Mouse (Mus musculus) midbrain, embryonic 11.5 days (tissue): Measurements from ENCODE around the gene Tnik. TPM values are rescaled to one million over a fixed set of nuclear protein-coding genes. Genes with fewer than 3 reads are reported as not detected.

Experiments
- ATAC-seq: fragments of 200-750 bp; cut with Nextera tagmentation; 2 replicates; pipeline ENCODE4 v1.8.0; 2017; ENCODE audit warnings: moderate TSS enrichment, moderate library complexity; ENCODE audit not compliant: low FRiP score
- DNase-seq: peaks from one replicate; pipeline ENCODE4 v3.0.0; 2015; ENCODE audit warnings: low spot score; ENCODE audit errors: missing footprints
- H3K27ac ChIP-seq: fragments of 300-500 bp; sonication (generic); 2 replicates; pipeline ENCODE4 v1.5.1; 2014; ENCODE audit warnings: low read depth, low read length
- H3K27me3 ChIP-seq: fragments of 300-500 bp; sonication (generic); 2 replicates; pipeline ENCODE4 v1.6.1; 2014; ENCODE audit warnings: mild to moderate bottlenecking, low read length, moderate library complexity, mixed read lengths; ENCODE audit not compliant: control insufficient read depth, insufficient read depth
- H3K36me3 ChIP-seq: fragments of 300-500 bp; sonication (generic); 2 replicates; pipeline ENCODE4 v1.6.1; 2014; ENCODE audit warnings: mild to moderate bottlenecking, low read length, moderate library complexity, mixed read lengths; ENCODE audit not compliant: control insufficient read depth, insufficient read depth
- H3K4me1 ChIP-seq: fragments of 300-500 bp; sonication (generic); 2 replicates; pipeline ENCODE4 v1.6.1; 2014; ENCODE audit warnings: low read length; ENCODE audit not compliant: control insufficient read depth, insufficient read depth
- H3K4me2 ChIP-seq: fragments of 300-500 bp; sonication (generic); 2 replicates; pipeline ENCODE4 v1.6.1; 2014; ENCODE audit warnings: mild to moderate bottlenecking, moderate library complexity
- H3K4me3 ChIP-seq: fragments of 300-500 bp; sonication (generic); 2 replicates; pipeline ENCODE4 v1.5.1; 2014; ENCODE audit warnings: low read depth, low read length
- H3K9ac ChIP-seq: fragments of 300-500 bp; sonication (generic); 2 replicates; pipeline ENCODE4 v1.6.1; 2014; ENCODE audit warnings: low read length
- H3K9me3 ChIP-seq: fragments of 300-500 bp; sonication (generic); 2 replicates; pipeline ENCODE4 v1.6.1; 2016; ENCODE audit warnings: low read length; ENCODE audit not compliant: control insufficient read depth
- WGBS: fragments of 180-500 bp; shearing (Covaris S2); extraction: QIAGEN DNeasy Blood & Tissue Kit; methylation state at CpG from one replicate; pipeline ENCODE4 v1.1.7; 2014; 5-methylcytosine and 5-hydroxymethylcytosine counted together
- polyA plus RNA-seq: library from polyadenylated mRNA; unstranded; fragments of >200 nt; fragmentation: Nextera tagmentation; extraction: Ambion mirVana; gene quantifications from 2 replicates; pipeline ENCODE4 v1.2.1, GENCODE M21; 2014

Tnik gene
- polyA plus RNA-seq, 1 experiment from 2014 or later: 21.2 TPM

DNA sequence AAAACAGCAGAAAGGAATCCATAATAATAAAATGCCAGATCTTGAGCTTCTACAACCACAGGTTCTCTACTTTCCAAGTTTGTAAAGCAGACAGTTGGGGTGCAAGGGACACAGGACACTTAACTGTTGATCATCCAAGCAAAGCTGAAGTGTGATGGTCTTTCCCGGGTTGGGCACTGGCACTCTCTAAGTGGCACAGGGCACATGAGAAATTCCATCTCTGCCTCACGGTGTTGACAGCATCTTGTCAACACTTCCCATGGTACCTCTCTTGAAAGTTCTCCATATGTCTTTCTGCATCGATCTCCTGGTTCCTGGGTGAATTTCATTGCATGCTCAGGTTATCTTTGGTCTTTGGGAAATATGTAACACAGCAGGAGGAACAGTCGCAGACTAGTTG is 373.8 kb downstream of the Tnik start:
- no peaks in the 10 kb centered on the region for H3K36me3 ChIP-seq
- no peak overlapping the region for H3K4me2 ChIP-seq
- no peak overlapping the region for H3K4me3 ChIP-seq
- H3K27ac ChIP-seq: no peak overlapping the region
- H3K4me1 ChIP-seq: no peaks in the 10 kb centered on the region
- DNase-seq (peak; percentile 4), ATAC-seq (no peak)
- no peaks in the 10 kb centered on the region for H3K9me3 ChIP-seq
- H3K9ac ChIP-seq: no peak overlapping the region
- WGBS: 92% methylated on average over 4 of the region's 4 CpGs
- H3K27me3 ChIP-seq: no peaks in the 10 kb centered on the region

DNA sequence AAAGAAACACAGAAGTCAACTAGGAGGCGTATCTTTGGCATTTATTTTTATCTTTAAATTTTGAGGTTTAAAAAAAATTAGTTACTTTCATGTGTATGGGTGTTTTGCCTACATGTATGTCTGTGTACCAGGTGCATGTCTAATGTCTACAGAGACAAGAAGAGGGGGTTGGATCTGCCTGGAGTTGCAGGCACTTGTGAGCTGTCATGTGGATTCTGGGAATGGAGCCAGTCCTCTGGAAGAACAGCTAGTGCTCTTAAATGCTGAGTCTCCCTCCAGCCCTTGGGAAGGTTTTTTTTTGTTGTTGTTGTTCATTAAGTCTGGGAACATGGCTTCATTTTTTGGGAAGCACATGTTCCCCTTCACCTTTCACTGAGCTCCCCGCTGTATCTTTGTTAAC is 375.9 kb downstream of the Tnik start:
- no peaks in the 10 kb centered on the region for H3K9me3 ChIP-seq
- ATAC-seq (no peak), DNase-seq (peak; percentile 31)
- H3K4me3 ChIP-seq: no peak overlapping the region
- no peaks in the 10 kb centered on the region for H3K27me3 ChIP-seq
- H3K4me2 ChIP-seq: no peak overlapping the region
- H3K4me1 ChIP-seq: no peaks in the 10 kb centered on the region
- WGBS: 94% methylated on average over 2 of the region's 2 CpGs
- no peak overlapping the region for H3K27ac ChIP-seq
- no peak overlapping the region for H3K9ac ChIP-seq
- no peaks in the 10 kb centered on the region for H3K36me3 ChIP-seq

DNA sequence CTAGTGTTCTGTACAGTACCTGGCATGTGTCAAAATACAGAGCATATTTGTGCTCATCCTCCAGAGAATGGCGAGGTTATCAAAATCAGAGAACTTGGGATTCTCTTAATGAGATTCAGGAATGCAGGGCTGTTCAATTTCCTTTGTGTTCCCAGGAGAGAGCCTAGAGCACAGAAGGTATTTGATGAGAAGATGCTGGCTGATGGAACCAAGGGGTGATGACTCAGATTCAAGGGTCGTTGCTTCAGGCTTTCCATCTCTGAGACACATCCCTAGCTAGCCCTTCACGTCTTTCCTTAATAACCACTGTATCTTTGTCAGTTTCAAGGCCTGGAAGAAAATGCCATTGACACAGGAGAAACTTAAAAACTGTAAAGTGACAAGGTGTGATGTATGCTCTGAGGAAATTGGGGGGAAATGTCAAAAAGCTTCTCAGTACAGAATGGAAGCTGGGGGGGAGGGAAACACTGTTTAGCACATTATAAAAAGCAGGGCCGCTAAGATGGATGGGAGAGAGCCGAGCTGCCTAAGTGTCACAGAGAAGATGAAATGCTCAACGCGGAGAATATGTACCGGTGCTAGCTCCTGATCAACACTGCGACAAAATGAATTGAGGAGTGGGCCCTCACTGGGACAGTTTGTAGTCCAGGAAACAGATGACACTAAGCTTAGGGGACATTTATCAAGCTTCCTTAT is 380.4 kb downstream of the Tnik start:
- no peaks in the 10 kb centered on the region for H3K36me3 ChIP-seq
- H3K4me1 ChIP-seq: no peaks in the 10 kb centered on the region
- no peak overlapping the region for H3K9ac ChIP-seq
- 86% methylated on average over 9 of the region's 9 CpGs for WGBS
- H3K9me3 ChIP-seq: no peaks in the 10 kb centered on the region
- no peak overlapping the region for H3K4me3 ChIP-seq
- no peak for ATAC-seq
- no peaks in the 10 kb centered on the region for H3K27me3 ChIP-seq
- no peak for DNase-seq
- H3K4me2 ChIP-seq: no peak overlapping the region
- H3K27ac ChIP-seq: no peak overlapping the region

DNA sequence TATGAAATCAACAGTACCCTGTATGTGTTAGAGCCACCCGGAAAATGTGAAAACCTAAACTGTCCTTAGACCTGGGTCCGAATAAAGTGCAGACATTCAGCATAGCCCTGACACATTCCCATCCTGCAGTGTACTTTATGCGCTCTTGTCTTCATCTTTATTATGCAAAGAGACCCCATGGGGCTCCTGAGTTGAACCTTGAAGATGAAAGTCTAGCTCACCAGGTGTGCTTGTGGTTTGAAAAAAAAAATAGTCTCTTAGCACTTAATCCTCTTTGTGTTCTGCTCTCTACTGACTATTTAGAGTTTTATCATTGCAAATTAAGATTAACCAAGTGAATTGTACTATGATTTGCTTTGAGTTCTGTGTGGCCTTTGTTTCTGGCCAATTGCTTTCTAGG is 389.6 kb downstream of the Tnik start:
- H3K9me3 ChIP-seq: no peaks in the 10 kb centered on the region
- H3K9ac ChIP-seq: no peak overlapping the region
- WGBS: 48% methylated on average over 3 of the region's 3 CpGs
- H3K27ac ChIP-seq: no peak overlapping the region
- H3K4me2 ChIP-seq: no peak overlapping the region
- H3K4me1 ChIP-seq: no peaks in the 10 kb centered on the region
- H3K4me3 ChIP-seq: no peak overlapping the region
- no peaks in the 10 kb centered on the region for H3K36me3 ChIP-seq
- H3K27me3 ChIP-seq: no peaks in the 10 kb centered on the region
- no peak for DNase-seq
- ATAC-seq: no peak

DNA sequence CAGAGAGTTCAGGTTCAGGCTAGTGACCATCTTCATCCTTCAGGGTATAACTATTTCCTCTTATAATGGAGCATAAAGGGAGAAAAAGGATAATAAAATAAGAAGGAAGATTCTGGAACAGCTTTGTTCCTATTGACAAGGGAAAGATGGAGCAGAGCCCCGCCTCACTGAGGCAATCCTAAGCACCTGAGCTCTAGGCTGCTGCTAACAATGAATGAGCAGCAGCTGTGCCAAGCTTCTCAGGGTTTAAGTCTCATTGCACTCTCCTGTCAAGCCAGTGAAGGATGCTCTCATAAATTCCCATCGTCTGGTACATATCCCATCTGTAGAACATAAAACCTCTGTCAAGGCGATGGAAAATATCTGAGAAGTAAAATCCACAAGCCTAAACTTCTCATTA is 390.0 kb downstream of the Tnik start:
- H3K27ac ChIP-seq: no peak overlapping the region
- H3K4me3 ChIP-seq: no peak overlapping the region
- ATAC-seq: no peak
- WGBS: 79% methylated on average over 3 of the region's 3 CpGs
- H3K27me3 ChIP-seq: no peaks in the 10 kb centered on the region
- DNase-seq: no peak
- H3K4me2 ChIP-seq: no peak overlapping the region
- no peaks in the 10 kb centered on the region for H3K9me3 ChIP-seq
- no peak overlapping the region for H3K9ac ChIP-seq
- H3K4me1 ChIP-seq: no peaks in the 10 kb centered on the region
- H3K36me3 ChIP-seq: no peaks in the 10 kb centered on the region

DNA sequence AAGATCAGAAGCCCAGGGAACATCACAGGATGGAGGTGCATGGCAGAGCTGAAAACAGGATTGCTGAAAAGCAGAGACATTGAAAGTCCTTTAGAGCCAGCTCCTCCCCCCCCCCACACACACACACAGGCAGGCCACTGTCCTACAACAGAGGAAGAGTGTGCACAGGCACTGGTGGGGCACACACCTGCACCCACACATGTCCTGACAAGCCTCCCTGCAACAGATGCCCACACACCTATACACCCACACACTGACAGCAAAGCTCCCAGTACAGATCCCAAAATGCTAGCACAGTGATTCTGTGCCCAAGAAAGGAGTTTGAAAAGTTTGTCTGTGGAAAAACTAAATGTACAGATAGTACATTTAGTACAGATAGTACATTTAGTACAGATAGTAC is 391.7 kb downstream of the Tnik start:
- no peaks in the 10 kb centered on the region for H3K9me3 ChIP-seq
- H3K36me3 ChIP-seq: no peaks in the 10 kb centered on the region
- ATAC-seq (no peak), DNase-seq (no peak)
- no peaks in the 10 kb centered on the region for H3K4me1 ChIP-seq
- H3K4me2 ChIP-seq: no peak overlapping the region
- H3K4me3 ChIP-seq: no peak overlapping the region
- H3K9ac ChIP-seq: no peak overlapping the region
- H3K27me3 ChIP-seq: no peaks in the 10 kb centered on the region
- H3K27ac ChIP-seq: no peak overlapping the region

DNA sequence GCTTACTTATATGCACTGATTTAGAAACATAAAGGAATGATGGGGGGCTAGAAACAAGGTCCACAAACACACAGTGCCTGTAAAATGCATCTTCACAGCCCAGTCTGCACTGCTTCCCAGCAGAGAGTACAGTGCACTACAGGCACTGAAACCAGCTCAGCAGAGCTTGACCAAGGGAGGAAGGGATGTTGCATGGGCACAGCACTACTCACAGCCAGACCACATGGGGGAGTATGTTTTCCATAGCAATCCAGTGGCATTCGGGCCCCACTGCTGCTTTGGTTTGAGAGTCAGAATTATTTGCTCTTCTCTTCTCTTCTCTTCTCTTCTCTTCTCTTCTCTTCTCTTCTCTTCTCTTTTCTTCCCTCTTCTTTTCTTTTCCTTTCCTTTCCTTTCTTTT is 395.3 kb downstream of the Tnik start:
- ATAC-seq: no peak
- WGBS: 59% methylated on average over 1 of the region's 1 CpGs
- DNase-seq: no peak
- H3K9ac ChIP-seq: no peak overlapping the region
- H3K4me3 ChIP-seq: no peak overlapping the region
- H3K27ac ChIP-seq: no peak overlapping the region
- H3K4me1 ChIP-seq: no peaks in the 10 kb centered on the region
- no peaks in the 10 kb centered on the region for H3K27me3 ChIP-seq
- H3K9me3 ChIP-seq: no peaks in the 10 kb centered on the region
- H3K4me2 ChIP-seq: no peak overlapping the region
- H3K36me3 ChIP-seq: no peaks in the 10 kb centered on the region

DNA sequence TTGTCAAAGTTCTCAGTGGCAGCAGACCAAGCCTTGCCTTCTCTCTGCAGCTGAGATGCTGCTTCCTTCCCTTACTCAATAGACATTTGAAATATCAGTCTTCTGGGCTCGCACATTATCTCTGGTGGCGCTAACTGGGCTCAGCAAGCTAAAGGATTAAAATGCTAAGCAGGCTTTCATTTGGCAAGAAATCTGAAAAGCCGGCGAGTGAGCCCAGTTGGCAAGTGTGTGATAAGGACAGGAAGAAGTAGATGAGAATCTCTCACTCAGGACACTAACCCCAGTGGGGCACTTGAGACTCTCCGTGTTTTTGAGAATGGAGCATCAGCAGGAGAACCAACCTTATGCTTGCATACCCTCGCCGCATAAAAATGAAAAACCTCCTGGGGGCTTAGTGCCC is 417.8 kb downstream of the Tnik start:
- no peak overlapping the region for H3K4me3 ChIP-seq
- H3K9ac ChIP-seq: no peak overlapping the region
- ATAC-seq: no peak
- no peak for DNase-seq
- H3K4me1 ChIP-seq: no peaks in the 10 kb centered on the region
- WGBS: 75% methylated on average over 7 of the region's 7 CpGs
- no peaks in the 10 kb centered on the region for H3K27me3 ChIP-seq
- H3K27ac ChIP-seq: no peak overlapping the region
- no peaks in the 10 kb centered on the region for H3K9me3 ChIP-seq
- H3K4me2 ChIP-seq: no peak overlapping the region
- H3K36me3 ChIP-seq: no peaks in the 10 kb centered on the region

DNA sequence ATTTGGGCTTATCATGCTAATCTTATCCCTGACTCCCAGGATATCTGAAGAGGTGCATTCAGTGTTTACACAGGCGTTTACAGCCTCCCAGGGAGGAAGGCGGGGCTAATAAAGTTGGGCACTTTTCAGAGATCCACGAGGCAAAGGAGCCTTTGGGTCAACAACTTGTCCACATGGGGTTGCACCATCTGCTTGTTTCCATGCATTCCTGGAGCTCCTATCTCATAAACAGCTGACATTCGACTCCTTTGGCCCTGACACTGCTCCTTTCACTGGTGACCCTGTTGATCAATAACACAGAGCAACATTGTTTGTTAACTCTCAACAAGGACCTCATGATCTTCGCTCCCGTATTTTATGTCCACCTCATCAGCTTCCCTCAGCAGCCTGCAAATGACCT is 418.9 kb downstream of the Tnik start:
- DNase-seq (no peak), ATAC-seq (no peak)
- H3K36me3 ChIP-seq: no peaks in the 10 kb centered on the region
- H3K4me3 ChIP-seq: no peak overlapping the region
- no peaks in the 10 kb centered on the region for H3K4me1 ChIP-seq
- H3K27ac ChIP-seq: no peak overlapping the region
- H3K9me3 ChIP-seq: no peaks in the 10 kb centered on the region
- no peak overlapping the region for H3K9ac ChIP-seq
- no peak overlapping the region for H3K4me2 ChIP-seq
- WGBS: 63% methylated on average over 6 of the region's 6 CpGs
- H3K27me3 ChIP-seq: no peaks in the 10 kb centered on the region
